Mouse (Mus musculus) hindbrain, postnatal 0 days (tissue): ENCODE data around the gene Adamtsl1. TPM values are rescaled to one million over a fixed set of nuclear protein-coding genes. Genes with fewer than 3 reads are reported as not detected.
A peak's percentile ranks its signal among the peaks of the same experiment; 100 is the strongest.

Experiments
- ATAC-seq: fragments of 200-750 bp; cut with Nextera tagmentation; 2 replicates; pipeline ENCODE4 v1.8.0; 2017; ENCODE audit warnings: mild to moderate bottlenecking, moderate TSS enrichment, moderate library complexity
- DNase-seq: peaks from one replicate; pipeline ENCODE4 v3.0.0-alpha.2; 2015; ENCODE audit warnings: low spot score
- H3K27ac ChIP-seq: fragments of 300-500 bp; sonication (generic); 2 replicates; pipeline ENCODE4 v1.5.1; 2014; ENCODE audit warnings: mild to moderate bottlenecking
- H3K27me3 ChIP-seq: fragments of 300-500 bp; sonication (generic); 2 replicates; pipeline ENCODE4 v1.6.1; 2014; ENCODE audit warnings: low read length, mixed read lengths; ENCODE audit not compliant: insufficient read depth
- H3K36me3 ChIP-seq: fragments of 300-500 bp; sonication (generic); 2 replicates; pipeline ENCODE4 v1.6.1; 2014; ENCODE audit warnings: low read length, mixed read lengths; ENCODE audit not compliant: insufficient read depth
- H3K4me1 ChIP-seq: fragments of 300-500 bp; sonication (generic); 2 replicates; pipeline ENCODE4 v1.6.1; 2014; ENCODE audit warnings: antibody characterized with exemption, low read length, mixed read lengths; ENCODE audit not compliant: insufficient read depth
- H3K4me2 ChIP-seq: fragments of 300-500 bp; sonication (generic); 2 replicates; pipeline ENCODE4 v1.6.1; 2014; ENCODE audit warnings: low read depth, mild to moderate bottlenecking, low read length, moderate library complexity, mixed read lengths
- H3K4me3 ChIP-seq: fragments of 300-500 bp; sonication (generic); 2 replicates; pipeline ENCODE4 v1.5.1; 2014; ENCODE audit warnings: low read length
- H3K9ac ChIP-seq: fragments of 300-500 bp; sonication (generic); replicated peaks from 2 replicates; pipeline ENCODE4 v1.6.1; 2014; ENCODE audit warnings: mild to moderate bottlenecking, low read length, moderate library complexity, mixed read lengths
- H3K9me3 ChIP-seq: fragments of 300-500 bp; sonication (generic); 2 replicates; pipeline ENCODE4 v1.6.1; 2016; ENCODE audit warnings: low read length, mixed read lengths
- CTCF ChIP-seq: IDR thresholded peaks from 2 replicates; pipeline ENCODE4 v1.5.1; 2016; ENCODE audit warnings: antibody characterized with exemption, control low read depth, low read depth
- WGBS: fragments of 180-500 bp; shearing (Covaris S2); extraction: QIAGEN DNeasy Blood & Tissue Kit; methylation state at CpG from one replicate; pipeline ENCODE4 v1.1.7; 2014; 5-methylcytosine and 5-hydroxymethylcytosine counted together
- polyA plus RNA-seq: library from polyadenylated mRNA; unstranded; fragments of >200 nt; fragmentation: Nextera tagmentation; extraction: Ambion mirVana; gene quantifications from 2 replicates; pipeline ENCODE4 v1.2.1, GENCODE M21; 2015
- total RNA-seq: library from RNA; depleted of rRNA; stranded (reverse); fragments of >200 nt; gene quantifications from 2 replicates; pipeline ENCODE4 v1.2.3, GENCODE M21; 2014

Adamtsl1 gene
- total and polyA plus RNA-seq, 2 experiments from 2014 or later = 8.0 to 13.4 TPM

DNA sequence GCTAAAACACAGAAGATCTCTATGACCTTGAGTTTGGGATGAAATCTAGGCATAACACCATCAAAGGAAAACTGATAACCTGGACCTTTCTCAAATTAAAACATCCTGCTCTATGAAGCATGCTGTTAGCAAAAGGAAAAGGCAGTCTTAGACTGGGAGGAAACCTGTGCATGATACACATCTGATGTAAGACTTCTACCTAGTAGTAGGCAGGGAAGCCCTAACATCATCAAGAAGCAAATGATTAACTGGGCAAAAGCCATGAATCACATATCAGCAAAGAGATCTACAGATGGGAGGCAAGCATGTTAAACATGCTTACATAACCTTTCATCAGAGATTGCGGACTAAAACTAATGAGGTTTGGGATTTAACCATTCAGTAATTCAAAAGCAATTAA lies 229.5 kb downstream of the Adamtsl1 start:
- no peak for DNase-seq
- WGBS = 76% methylated on average over 1 of the region's 1 CpGs
- Histone ChIP-seq H3K36me3 (no peaks in the 10 kb centered on the region), H3K4me3 (no peak overlapping the region), H3K4me2 (no peak overlapping the region), H3K9me3 (no peaks in the 10 kb centered on the region), H3K4me1 (no peaks in the 10 kb centered on the region), H3K9ac (no peak overlapping the region), H3K27ac (no peak overlapping the region), H3K27me3 (no peaks in the 10 kb centered on the region)
- TF ChIP-seq CTCF = no peak
- no peak for ATAC-seq

DNA sequence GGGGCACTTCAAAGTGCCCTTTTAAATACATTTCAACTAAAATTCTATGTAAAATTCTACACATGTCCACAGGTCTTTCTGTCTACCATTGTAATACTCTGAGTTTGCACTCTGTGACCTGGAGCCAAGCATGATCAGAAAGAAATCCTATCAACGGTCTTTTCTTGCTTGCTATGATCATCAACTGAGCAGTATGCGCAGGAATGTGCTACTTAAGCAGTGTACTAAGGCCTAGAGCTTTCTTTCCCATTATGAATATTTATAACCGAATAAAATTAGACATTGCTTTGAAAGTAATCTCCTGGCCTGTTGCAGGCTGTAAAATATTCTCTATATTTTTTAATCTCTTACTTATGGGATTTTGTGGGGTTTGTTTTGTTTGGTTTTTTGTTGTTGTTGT lies 248.7 kb downstream of the Adamtsl1 start:
- no peak overlapping the region for H3K27ac ChIP-seq
- H3K4me2 ChIP-seq = no peak overlapping the region
- H3K9me3 ChIP-seq = no peaks in the 10 kb centered on the region
- 75% methylated on average over 3 of the region's 3 CpGs for WGBS
- no peak for TF ChIP-seq CTCF
- no peaks in the 10 kb centered on the region for H3K36me3 ChIP-seq
- no peaks in the 10 kb centered on the region for H3K4me1 ChIP-seq
- H3K27me3 ChIP-seq = no peaks in the 10 kb centered on the region
- DNase-seq (no peak), ATAC-seq (no peak)
- no peak overlapping the region for H3K4me3 ChIP-seq
- H3K9ac ChIP-seq = no peak overlapping the region

DNA sequence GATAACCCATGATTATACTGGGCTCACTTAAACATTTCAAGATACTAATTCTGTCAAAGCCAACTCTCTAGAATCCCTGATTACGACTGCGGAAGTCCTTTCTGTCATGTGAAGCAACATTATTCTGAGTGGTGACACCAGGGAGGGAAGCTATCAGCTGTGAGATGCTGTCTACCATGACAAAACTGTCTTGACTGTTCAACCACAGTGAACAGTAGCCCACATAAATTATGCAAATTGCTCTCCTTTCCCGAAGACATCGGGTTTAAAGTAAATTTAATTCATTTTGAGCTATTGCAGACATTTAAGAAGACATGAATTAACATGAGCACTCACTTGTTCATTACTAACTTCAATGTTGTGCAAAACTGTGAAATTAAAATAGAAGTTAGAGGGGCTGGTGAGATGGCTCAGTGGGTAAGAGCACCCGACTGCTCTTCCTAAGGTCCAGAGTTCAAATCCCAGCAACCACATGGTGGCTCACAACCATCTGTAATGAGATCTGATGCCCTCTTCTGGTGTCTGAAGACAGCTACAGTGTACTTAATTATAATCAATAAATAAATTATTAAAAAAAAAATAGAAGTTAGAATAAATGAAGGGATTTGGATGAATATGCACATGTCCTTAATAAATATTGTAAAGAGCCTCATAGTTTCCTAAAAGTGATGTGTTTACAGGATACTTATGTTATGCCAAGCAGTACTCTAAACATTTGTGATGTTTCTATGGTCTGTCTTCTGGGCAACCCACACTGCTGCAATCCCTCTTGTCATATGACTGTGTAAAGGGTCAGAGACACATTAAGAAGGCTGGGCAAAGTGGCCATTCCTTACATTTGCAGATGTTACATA lies 249.4 kb downstream of the Adamtsl1 start:
- 0 out of 2 replicates have a peak, but pooled peaks cover 4% of the 10 kb centered on the region for H3K4me1 ChIP-seq
- no peak overlapping the region for H3K9ac ChIP-seq
- H3K9me3 ChIP-seq = no peaks in the 10 kb centered on the region
- no peak overlapping the region for H3K4me2 ChIP-seq
- no peak overlapping the region for H3K27ac ChIP-seq
- H3K36me3 ChIP-seq = no peaks in the 10 kb centered on the region
- DNase-seq = no peak
- H3K4me3 ChIP-seq = no peak overlapping the region
- ATAC-seq = no peak
- 53% methylated on average over 5 of the region's 5 CpGs for WGBS
- no peaks in the 10 kb centered on the region for H3K27me3 ChIP-seq
- no peak for TF ChIP-seq CTCF

DNA sequence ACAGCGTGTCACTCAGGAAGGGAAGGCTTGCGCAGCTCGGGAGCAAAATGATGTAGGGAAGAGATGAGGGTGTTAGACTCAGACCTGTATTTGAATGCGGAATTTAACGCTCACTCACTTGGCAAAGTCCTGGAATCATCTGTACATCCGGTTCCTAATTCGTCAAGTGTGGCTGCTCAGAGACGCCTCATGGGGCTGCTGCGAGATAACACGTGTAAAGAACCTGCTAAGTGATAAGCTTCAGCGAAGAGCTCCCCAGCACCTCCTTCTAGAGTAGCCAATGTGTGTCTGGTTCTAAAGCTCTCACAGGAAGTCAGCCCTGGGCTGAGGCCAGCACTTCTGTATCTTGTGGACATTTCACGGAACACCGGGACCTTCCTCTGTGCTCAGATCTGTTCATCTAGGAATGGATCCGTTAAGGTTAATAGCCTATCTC lies 250.1 kb downstream of the Adamtsl1 start:
- Histone ChIP-seq H3K9me3 (no peaks in the 10 kb centered on the region), H3K9ac (no peak overlapping the region), H3K4me1 (0 out of 2 replicates have a peak, but pooled peaks cover 4% of the 10 kb centered on the region), H3K27me3 (no peaks in the 10 kb centered on the region), H3K27ac (no peak overlapping the region), H3K36me3 (no peaks in the 10 kb centered on the region), H3K4me2 (no peak overlapping the region), H3K4me3 (no peak overlapping the region)
- no peak for DNase-seq
- WGBS = 76% methylated on average over 14 of the region's 14 CpGs
- ATAC-seq = no peak
- no peak for TF ChIP-seq CTCF

DNA sequence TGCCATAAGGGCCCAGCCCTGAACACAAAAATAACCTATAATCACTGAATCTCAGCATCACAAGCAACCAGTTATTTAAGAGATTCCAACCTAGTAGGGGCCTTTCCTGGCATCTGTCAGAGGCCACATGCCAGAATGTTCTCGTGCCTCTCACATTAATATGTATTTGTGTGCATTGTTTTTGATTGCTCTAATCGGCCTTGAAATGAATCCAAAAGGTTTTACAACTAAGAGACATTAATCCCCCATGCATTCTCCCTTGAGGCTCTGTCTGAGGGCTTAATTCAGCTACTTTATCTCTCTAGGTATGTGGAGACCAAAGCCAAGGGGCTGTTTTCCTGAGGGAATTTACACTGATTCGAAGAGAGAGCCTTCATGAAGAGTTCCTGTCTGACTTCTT lies 250.5 kb downstream of the Adamtsl1 start:
- Histone ChIP-seq H3K9me3 (no peaks in the 10 kb centered on the region), H3K27me3 (no peaks in the 10 kb centered on the region), H3K4me1 (0 out of 2 replicates have a peak, but pooled peaks cover 4% of the 10 kb centered on the region), H3K36me3 (no peaks in the 10 kb centered on the region), H3K9ac (no peak overlapping the region), H3K4me2 (no peak overlapping the region), H3K4me3 (no peak overlapping the region), H3K27ac (no peak overlapping the region)
- no peak for TF ChIP-seq CTCF
- DNase-seq (no peak), ATAC-seq (no peak)
- WGBS = 30% methylated on average over 3 of the region's 3 CpGs

DNA sequence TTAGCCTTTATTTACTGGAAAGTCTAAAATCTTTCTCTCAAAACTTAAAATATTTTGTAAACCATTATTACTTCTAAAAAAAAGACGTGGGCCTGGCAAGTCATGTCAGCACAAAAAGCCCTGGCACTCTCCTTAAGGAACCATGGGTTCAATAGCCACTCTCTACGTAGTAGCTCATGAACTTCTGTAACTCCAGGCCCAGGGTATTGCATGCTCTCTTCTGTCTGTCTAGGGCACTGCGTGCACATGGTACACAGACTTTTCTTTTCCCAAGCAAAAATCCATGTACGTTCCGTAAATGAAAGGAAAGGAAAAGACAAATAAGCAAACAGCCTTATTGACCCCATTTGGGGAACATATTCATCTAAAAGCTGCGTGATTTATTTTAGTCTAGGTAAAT lies 253.7 kb downstream of the Adamtsl1 start:
- no peak for TF ChIP-seq CTCF
- whole genome bisulfite sequencing = 57% methylated on average over 6 of the region's 6 CpGs
- Histone ChIP-seq H3K4me1 (0 out of 2 replicates have a peak, but pooled peaks cover 4% of the 10 kb centered on the region), H3K9me3 (no peaks in the 10 kb centered on the region), H3K4me3 (no peak overlapping the region), H3K27ac (peak overlapping the region; percentile 36; the same call in 1 of the 2 replicates), H3K9ac (no peak overlapping the region), H3K36me3 (no peaks in the 10 kb centered on the region), H3K4me2 (0 out of 2 replicates have a peak overlapping the region, but pooled peaks have one; percentile 6), H3K27me3 (no peaks in the 10 kb centered on the region; the same call in 1 of the 2 replicates)
- ATAC-seq (0 out of 2 replicates have a peak, but pooled peaks have one; percentile 53), DNase-seq (no peak)

DNA sequence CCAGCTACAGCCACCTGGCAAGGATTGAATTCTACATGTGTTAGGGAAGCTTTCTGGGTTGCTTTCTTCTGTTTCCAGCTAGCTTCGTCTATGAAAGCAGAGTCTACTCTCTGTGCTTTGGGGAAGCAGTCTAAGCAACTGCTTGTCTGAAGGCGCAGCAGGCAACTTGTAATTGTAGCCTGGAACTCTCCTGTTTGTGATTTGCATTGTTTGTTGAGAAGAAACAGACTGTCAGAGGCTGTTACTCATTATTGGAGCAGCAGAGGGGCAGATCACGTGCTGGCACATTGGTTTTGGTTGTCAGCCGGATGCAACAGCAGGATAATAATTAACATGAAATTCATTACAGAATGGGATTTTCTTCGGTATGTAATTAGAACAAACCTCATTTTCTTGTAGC lies 254.1 kb downstream of the Adamtsl1 start:
- DNase-seq = peak; percentile 64
- 0 out of 2 replicates have a peak, but pooled peaks have one; percentile 5 for TF ChIP-seq CTCF
- ATAC-seq = peak; percentile 73
- Histone ChIP-seq H3K27me3 (no peaks in the 10 kb centered on the region; the same call in 1 of the 2 replicates), H3K27ac (peak overlapping the region; percentile 36; the same call in 1 of the 2 replicates), H3K36me3 (no peaks in the 10 kb centered on the region), H3K4me2 (0 out of 2 replicates have a peak overlapping the region, but pooled peaks have one; percentile 6), H3K4me1 (0 out of 2 replicates have a peak, but pooled peaks cover 4% of the 10 kb centered on the region), H3K9ac (no peak overlapping the region), H3K4me3 (no peak overlapping the region), H3K9me3 (no peaks in the 10 kb centered on the region)
- WGBS = 12% methylated on average over 5 of the region's 5 CpGs
